Comparison of ENCODE assay signal across 17 mouse cellular contexts in genomic region chr1:134055058-134055457, GRCm38 (mm10). TPM values are rescaled to one million over a fixed set of nuclear protein-coding genes. Genes with fewer than 3 reads are reported as not detected.
A peak's percentile ranks its signal among the peaks of the same experiment; 100 is the strongest.
DNase-seq lines count a peak whose midpoint lies in the region; ATAC-seq lines count a peak whose summit lies in the region.
"Had no signal": no experiment of that assay in that cellular context is flagged by ENCODE, and none has a peak within 500 bp of the region (broad histone marks: within the 10 kb centered on the region; RNA-seq: fewer than 3 reads in every experiment).

No protein-coding gene starts in this region.

- no peak for DNase-seq in heart, postnatal 14 days
- no peak for DNase-seq in lung, postnatal 25 days (ENCODE audit: low spot score)
- DNase-seq in liver, embryonic 11.5 days (ENCODE audit: low spot score), result no peak
- DNase-seq in frontal cortex, postnatal 36 days (ENCODE audit: low spot score in 2 of 2), result no peak
- DNase-seq: cerebellum, postnatal 10 days; right cerebral cortex, postnatal 4 days had no signal

- H3K27me3 ChIP-seq in heart, embryonic 13.5 days (replicated peaks), result peaks cover 13% of the 10 kb centered on the region
- no peaks in the 10 kb centered on the region for H3K27me3 ChIP-seq in lung, embryonic 16.5 days (ENCODE audit: control insufficient read depth, insufficient read depth, low read depth, low read length)
- no peaks in the 10 kb centered on the region for H3K27me3 ChIP-seq in liver, embryonic 11.5 days (replicated peaks; ENCODE audit: control insufficient read depth, insufficient read depth, low read length)
- no peaks in the 10 kb centered on the region for H3K27me3 ChIP-seq in stomach, embryonic 15.5 days (replicated peaks)
- H3K27me3 ChIP-seq: embryonic facial prominence, embryonic 13.5 days; forebrain, embryonic 15.5 days; midbrain, embryonic 15.5 days had no signal

- H3K27ac ChIP-seq in heart, embryonic 13.5 days (replicated peaks), result no peak overlapping the region
- H3K27ac ChIP-seq in lung, embryonic 16.5 days (ENCODE audit: low read length), result peak overlapping the region; percentile 40; the same call in 1 of the 2 replicates
- 0 out of 2 replicates have a peak overlapping the region, but pooled peaks have one; percentile 16 for H3K27ac ChIP-seq in liver, embryonic 11.5 days (ENCODE audit: low read depth, low read length)
- peak overlapping the region; percentile 81 for H3K27ac ChIP-seq in stomach, embryonic 15.5 days
- H3K27ac ChIP-seq: embryonic facial prominence, embryonic 13.5 days; forebrain, embryonic 15.5 days; midbrain, embryonic 15.5 days had no signal

- peak overlapping the region; percentile 22 for H3K4me2 ChIP-seq in heart, embryonic 13.5 days
- H3K4me2 ChIP-seq in lung, embryonic 16.5 days (ENCODE audit: low read depth, low read length), result no peak overlapping the region
- peak overlapping the region; percentile 24; the same call in 1 of the 2 replicates for H3K4me2 ChIP-seq in liver, embryonic 11.5 days
- peak overlapping the region; percentile 19; the same call in 1 of the 2 replicates for H3K4me2 ChIP-seq in stomach, embryonic 15.5 days
- H3K4me2 ChIP-seq: embryonic facial prominence, embryonic 13.5 days; forebrain, embryonic 15.5 days; midbrain, embryonic 15.5 days had no signal

- 60% methylated on average over 9 of the region's 9 CpGs for WGBS in heart, embryonic 13.5 days
- WGBS in lung, embryonic 16.5 days, result 59% methylated on average over 9 of the region's 9 CpGs
- 63% methylated on average over 9 of the region's 9 CpGs for WGBS in liver, embryonic 11.5 days
- 52% methylated on average over 9 of the region's 9 CpGs for WGBS in stomach, embryonic 15.5 days

- no peaks in the 10 kb centered on the region for H3K36me3 ChIP-seq in heart, embryonic 13.5 days
- no peaks in the 10 kb centered on the region for H3K36me3 ChIP-seq in lung, embryonic 16.5 days (ENCODE audit: control insufficient read depth, insufficient read depth, low read length)
- H3K36me3 ChIP-seq in liver, embryonic 11.5 days (ENCODE audit: control insufficient read depth, insufficient read depth, low read length), result no peaks in the 10 kb centered on the region
- H3K36me3 ChIP-seq in stomach, embryonic 15.5 days, result no peaks in the 10 kb centered on the region
- H3K36me3 ChIP-seq: embryonic facial prominence, embryonic 13.5 days; forebrain, embryonic 15.5 days; midbrain, embryonic 15.5 days had no signal

- ATAC-seq in heart, embryonic 13.5 days (ENCODE audit: extremely low read depth, insufficient number of reproducible peaks, low FRiP score, low TSS enrichment), result no peak
- no peak for ATAC-seq in lung, embryonic 16.5 days (ENCODE audit: low read depth)
- ATAC-seq in liver, embryonic 11.5 days (replicated peaks; ENCODE audit: low FRiP score), result no peak
- ATAC-seq in stomach, embryonic 15.5 days (ENCODE audit: insufficient read depth, low FRiP score, low read depth), result peak; percentile 57; the same call in 1 of the 2 replicates
- ATAC-seq in erythroid progenitor cell, adult 5-6 weeks (replicated peaks; ENCODE audit: low FRiP score, poor library complexity, severe bottlenecking), result no peak
- ATAC-seq: forebrain, embryonic 15.5 days; hindbrain, embryonic 16.5 days; midbrain, embryonic 15.5 days; Patski had no signal

- no peaks in the 10 kb centered on the region for H3K9me3 ChIP-seq in heart, embryonic 13.5 days
- H3K9me3 ChIP-seq in lung, embryonic 16.5 days (ENCODE audit: control insufficient read depth, low read length), result no peaks in the 10 kb centered on the region
- no peaks in the 10 kb centered on the region for H3K9me3 ChIP-seq in liver, embryonic 11.5 days (ENCODE audit: control insufficient read depth, low read length)
- no peaks in the 10 kb centered on the region for H3K9me3 ChIP-seq in stomach, embryonic 15.5 days
- H3K9me3 ChIP-seq: embryonic facial prominence, embryonic 13.5 days; forebrain, embryonic 15.5 days; midbrain, embryonic 15.5 days had no signal

- H3K4me3 ChIP-seq in heart, embryonic 13.5 days, result no peak overlapping the region
- H3K4me3 ChIP-seq in lung, embryonic 16.5 days (ENCODE audit: low read length), result no peak overlapping the region
- no peak overlapping the region for H3K4me3 ChIP-seq in liver, embryonic 11.5 days (ENCODE audit: low read depth, low read length)
- no peak overlapping the region for H3K4me3 ChIP-seq in stomach, embryonic 15.5 days (replicated peaks)
- H3K4me3 ChIP-seq: embryonic facial prominence, embryonic 13.5 days; forebrain, embryonic 15.5 days; midbrain, embryonic 15.5 days had no signal

- H3K4me1 ChIP-seq in heart, embryonic 13.5 days, result peaks cover 20% of the 10 kb centered on the region
- H3K4me1 ChIP-seq in lung, embryonic 16.5 days (replicated peaks; ENCODE audit: control insufficient read depth, insufficient read depth, low read length), result peaks cover 19% of the 10 kb centered on the region
- H3K4me1 ChIP-seq in liver, embryonic 11.5 days (replicated peaks; ENCODE audit: control insufficient read depth, insufficient read depth, low read length), result peaks cover 20% of the 10 kb centered on the region
- peaks cover 15% of the 10 kb centered on the region for H3K4me1 ChIP-seq in stomach, embryonic 15.5 days

- intact Hi-C loops in heart, postnatal 14 days (cut with DNase I), result no loop called here

- no peak overlapping the region for H3K9ac ChIP-seq in heart, embryonic 13.5 days
- no peak overlapping the region for H3K9ac ChIP-seq in lung, embryonic 16.5 days (ENCODE audit: low read length)
- no peak overlapping the region for H3K9ac ChIP-seq in liver, embryonic 11.5 days (ENCODE audit: low read depth, low read length)
- no peak overlapping the region for H3K9ac ChIP-seq in stomach, embryonic 15.5 days
- H3K9ac ChIP-seq: embryonic facial prominence, embryonic 13.5 days; forebrain, embryonic 15.5 days; midbrain, embryonic 15.5 days had no signal

RNA-seq across cellular contexts. Expression of gene Fmod, which starts 18.0 kb away (rescaled TPM):
- polyA plus RNA-seq in heart, embryonic 13.5 days (2015; fragmentation: Nextera tagmentation; extraction: Ambion mirVana), result 22.8 and 26.3 TPM in 2 replicates
- 10 to 100 TPM; 13.5 to 17.4 TPM for total RNA-seq in heart, postnatal 14 days (2021)
- polyA plus RNA-seq in lung, embryonic 16.5 days (2015; fragmentation: Nextera tagmentation; extraction: Ambion mirVana), result 159 and 191 TPM in 2 replicates
- 2.7 and 3.9 TPM in 2 replicates for polyA plus RNA-seq in liver, embryonic 11.5 days (2014; fragmentation: Nextera tagmentation; extraction: Ambion mirVana)
- polyA plus RNA-seq in stomach, embryonic 15.5 days (2015; fragmentation: Nextera tagmentation; extraction: Ambion mirVana), result 9.0 and 11.1 TPM in 2 replicates
- total RNA-seq in erythroid progenitor cell, adult 5-6 weeks (2015; ENCODE audit: low replicate concordance), result not detected in 2 replicates
- total RNA-seq in erythroid progenitor cell, adult 5-6 weeks (2017; ENCODE audit: low replicate concordance), result not detected in 2 replicates

RNA-seq across cellular contexts. Expression of gene Btg2, which starts 23.9 kb away (rescaled TPM):
- 33.1 and 37.0 TPM in 2 replicates for polyA plus RNA-seq in heart, embryonic 13.5 days (2015; fragmentation: Nextera tagmentation; extraction: Ambion mirVana)
- 10 to 100 TPM; 37.3 to 47.7 TPM for total RNA-seq in heart, postnatal 14 days (2021)
- polyA plus RNA-seq in lung, embryonic 16.5 days (2015; fragmentation: Nextera tagmentation; extraction: Ambion mirVana), result 130 and 135 TPM in 2 replicates
- 38.6 and 39.9 TPM in 2 replicates for polyA plus RNA-seq in liver, embryonic 11.5 days (2014; fragmentation: Nextera tagmentation; extraction: Ambion mirVana)
- polyA plus RNA-seq in stomach, embryonic 15.5 days (2015; fragmentation: Nextera tagmentation; extraction: Ambion mirVana), result 72.2 and 72.4 TPM in 2 replicates
- total RNA-seq in erythroid progenitor cell, adult 5-6 weeks (2015; ENCODE audit: low replicate concordance), result 156 and 184 TPM in 2 replicates
- 261 and 289 TPM in 2 replicates for total RNA-seq in erythroid progenitor cell, adult 5-6 weeks (2017; ENCODE audit: low replicate concordance)

RNA-seq across cellular contexts. Expression of gene Chit1, which starts 56.0 kb away (rescaled TPM):
- 0.59 and 0.75 TPM in 2 replicates for polyA plus RNA-seq in heart, embryonic 13.5 days (2015; fragmentation: Nextera tagmentation; extraction: Ambion mirVana)
- not detected for total RNA-seq in heart, postnatal 14 days (2021)
- polyA plus RNA-seq in lung, embryonic 16.5 days (2015; fragmentation: Nextera tagmentation; extraction: Ambion mirVana), result 0.09 and 0.24 TPM in 2 replicates
- polyA plus RNA-seq in liver, embryonic 11.5 days (2014; fragmentation: Nextera tagmentation; extraction: Ambion mirVana), result not detected in 2 replicates
- polyA plus RNA-seq in stomach, embryonic 15.5 days (2015; fragmentation: Nextera tagmentation; extraction: Ambion mirVana), result 0.70 and 1.1 TPM in 2 replicates
- total RNA-seq in erythroid progenitor cell, adult 5-6 weeks (2015; ENCODE audit: low replicate concordance), result 1.1 and 4.2 TPM in 2 replicates
- not detected in 2 replicates for total RNA-seq in erythroid progenitor cell, adult 5-6 weeks (2017; ENCODE audit: low replicate concordance)
- total RNA-seq: adrenal gland, adult 18-20 months; liver, adult 2 months had no signal
- polyA plus RNA-seq: embryonic facial prominence, embryonic 13.5 days; liver, adult 2 months; Patski had no signal
